Mouse (Mus musculus): Measurements from ENCODE around the gene Arf6. TPM values are rescaled to one million over a fixed set of nuclear protein-coding genes. Genes with fewer than 3 reads are reported as not detected.

Arf6 gene
- polyA plus RNA-seq, 1 experiment: 32.4 TPM

GRCm38 (mm10) chr12:69402100-69402499 lies 30.1 kb downstream of the Arf6 start:
- Histone ChIP-seq H3K4me3 (ENCODE audit: control insufficient read depth, low read depth, low read length) (no peak overlapping the region), H3K36me3 (ENCODE audit: control insufficient read depth, insufficient read depth, low read length) (no peaks in the 10 kb centered on the region), H3K4me1 (ENCODE audit: control insufficient read depth, insufficient read depth, low read length) (no peaks in the 10 kb centered on the region), H3K27ac (ENCODE audit: control insufficient read depth, insufficient read depth, low read depth, low read length) (no peak overlapping the region), H3K27me3 (ENCODE audit: control insufficient read depth, insufficient read depth, low read length) (no peaks in the 10 kb centered on the region)
- no peak for TF ChIP-seq CTCF (IDR thresholded peaks at IDR 0.05; ENCODE audit: control insufficient read depth, insufficient read depth, insufficient replicate concordance, low read depth, low read length)
- no peak for TF ChIP-seq POLR2A (IDR thresholded peaks at IDR 0.05; ENCODE audit: control insufficient read depth, low read depth, low read length)

- Histone ChIP-seq H3K4me3 (ENCODE audit: control insufficient read depth, low read depth, low read length) (no peak overlapping the region), H3K36me3 (ENCODE audit: control insufficient read depth, insufficient read depth, low read length) (no peaks in the 10 kb centered on the region), H3K27ac (ENCODE audit: control insufficient read depth, insufficient read depth, low read depth, low read length) (no peak overlapping the region), H3K27me3 (ENCODE audit: control insufficient read depth, insufficient read depth, low read length) (no peaks in the 10 kb centered on the region), H3K4me1 (ENCODE audit: control insufficient read depth, insufficient read depth, low read length) (no peaks in the 10 kb centered on the region)
- no peak for TF ChIP-seq CTCF (IDR thresholded peaks at IDR 0.05; ENCODE audit: control insufficient read depth, insufficient read depth, insufficient replicate concordance, low read depth, low read length)
- no peak for TF ChIP-seq POLR2A (IDR thresholded peaks at IDR 0.05; ENCODE audit: control insufficient read depth, low read depth, low read length)
Observed at GRCm38 (mm10) chr12:69402594-69403167, 30.7 kb downstream of the Arf6 start.

GRCm38 (mm10) chr12:69410767-69411166 lies 38.8 kb downstream of the Arf6 start:
- Histone ChIP-seq H3K4me3 (ENCODE audit: control insufficient read depth, low read depth, low read length) (no peak overlapping the region), H3K27ac (ENCODE audit: control insufficient read depth, insufficient read depth, low read depth, low read length) (no peak overlapping the region), H3K36me3 (ENCODE audit: control insufficient read depth, insufficient read depth, low read length) (no peaks in the 10 kb centered on the region), H3K4me1 (ENCODE audit: control insufficient read depth, insufficient read depth, low read length) (no peaks in the 10 kb centered on the region), H3K27me3 (ENCODE audit: control insufficient read depth, insufficient read depth, low read length) (no peaks in the 10 kb centered on the region)
- TF ChIP-seq CTCF (IDR thresholded peaks at IDR 0.05; ENCODE audit: control insufficient read depth, insufficient read depth, insufficient replicate concordance, low read depth, low read length) (no peak), POLR2A (IDR thresholded peaks at IDR 0.05; ENCODE audit: control insufficient read depth, low read depth, low read length) (no peak)

GRCm38 (mm10) chr12:69411936-69412335 lies 40.0 kb downstream of the Arf6 start:
- TF ChIP-seq POLR2A (IDR thresholded peaks at IDR 0.05; ENCODE audit: control insufficient read depth, low read depth, low read length): no peak
- no peak for TF ChIP-seq CTCF (IDR thresholded peaks at IDR 0.05; ENCODE audit: control insufficient read depth, insufficient read depth, insufficient replicate concordance, low read depth, low read length)
- Histone ChIP-seq H3K36me3 (ENCODE audit: control insufficient read depth, insufficient read depth, low read length) (no peaks in the 10 kb centered on the region), H3K27me3 (ENCODE audit: control insufficient read depth, insufficient read depth, low read length) (no peaks in the 10 kb centered on the region), H3K4me1 (ENCODE audit: control insufficient read depth, insufficient read depth, low read length) (no peaks in the 10 kb centered on the region), H3K27ac (ENCODE audit: control insufficient read depth, insufficient read depth, low read depth, low read length) (no peak overlapping the region), H3K4me3 (ENCODE audit: control insufficient read depth, low read depth, low read length) (no peak overlapping the region)

- no peak for TF ChIP-seq CTCF (IDR thresholded peaks at IDR 0.05; ENCODE audit: control insufficient read depth, insufficient read depth, insufficient replicate concordance, low read depth, low read length)
- TF ChIP-seq POLR2A (IDR thresholded peaks at IDR 0.05; ENCODE audit: control insufficient read depth, low read depth, low read length): no peak
- Histone ChIP-seq H3K27me3 (ENCODE audit: control insufficient read depth, insufficient read depth, low read length) (no peaks in the 10 kb centered on the region), H3K36me3 (ENCODE audit: control insufficient read depth, insufficient read depth, low read length) (no peaks in the 10 kb centered on the region), H3K4me3 (ENCODE audit: control insufficient read depth, low read depth, low read length) (no peak overlapping the region), H3K27ac (ENCODE audit: control insufficient read depth, insufficient read depth, low read depth, low read length) (no peak overlapping the region), H3K4me1 (ENCODE audit: control insufficient read depth, insufficient read depth, low read length) (no peaks in the 10 kb centered on the region)
Observed at GRCm38 (mm10) chr12:69413303-69413702, 41.4 kb downstream of the Arf6 start.

- TF ChIP-seq CTCF (IDR thresholded peaks at IDR 0.05; ENCODE audit: control insufficient read depth, insufficient read depth, insufficient replicate concordance, low read depth, low read length) (no peak), POLR2A (IDR thresholded peaks at IDR 0.05; ENCODE audit: control insufficient read depth, low read depth, low read length) (no peak)
- H3K4me1 ChIP-seq (ENCODE audit: control insufficient read depth, insufficient read depth, low read length): peaks cover 3% of the 10 kb centered on the region
- H3K36me3 ChIP-seq (ENCODE audit: control insufficient read depth, insufficient read depth, low read length): no peaks in the 10 kb centered on the region
Observed at GRCm38 (mm10) chr12:69414826-69415572, 43.0 kb downstream of the Arf6 start.

GRCm38 (mm10) chr12:69416793-69417192 lies 44.8 kb downstream of the Arf6 start:
- Histone ChIP-seq H3K36me3 (ENCODE audit: control insufficient read depth, insufficient read depth, low read length) (no peaks in the 10 kb centered on the region), H3K4me1 (ENCODE audit: control insufficient read depth, insufficient read depth, low read length) (peaks cover 5% of the 10 kb centered on the region), H3K4me3 (ENCODE audit: control insufficient read depth, low read depth, low read length) (no peak overlapping the region), H3K27me3 (ENCODE audit: control insufficient read depth, insufficient read depth, low read length) (no peaks in the 10 kb centered on the region; the same call in 1 of the 2 replicates), H3K27ac (ENCODE audit: control insufficient read depth, insufficient read depth, low read depth, low read length) (no peak overlapping the region)
- no peak for TF ChIP-seq POLR2A (IDR thresholded peaks at IDR 0.05; ENCODE audit: control insufficient read depth, low read depth, low read length)
- TF ChIP-seq CTCF (IDR thresholded peaks at IDR 0.05; ENCODE audit: control insufficient read depth, insufficient read depth, insufficient replicate concordance, low read depth, low read length): no peak

More at GRCm38 (mm10) chr12:69414826-69415572, 43.0 kb downstream of the Arf6 start:
- H3K27ac ChIP-seq (ENCODE audit: control insufficient read depth, insufficient read depth, low read depth, low read length): no peak overlapping the region
- no peaks in the 10 kb centered on the region for H3K27me3 ChIP-seq (ENCODE audit: control insufficient read depth, insufficient read depth, low read length)
- no peak overlapping the region for H3K4me3 ChIP-seq (ENCODE audit: control insufficient read depth, low read depth, low read length)
